In the genomic region with DNA sequence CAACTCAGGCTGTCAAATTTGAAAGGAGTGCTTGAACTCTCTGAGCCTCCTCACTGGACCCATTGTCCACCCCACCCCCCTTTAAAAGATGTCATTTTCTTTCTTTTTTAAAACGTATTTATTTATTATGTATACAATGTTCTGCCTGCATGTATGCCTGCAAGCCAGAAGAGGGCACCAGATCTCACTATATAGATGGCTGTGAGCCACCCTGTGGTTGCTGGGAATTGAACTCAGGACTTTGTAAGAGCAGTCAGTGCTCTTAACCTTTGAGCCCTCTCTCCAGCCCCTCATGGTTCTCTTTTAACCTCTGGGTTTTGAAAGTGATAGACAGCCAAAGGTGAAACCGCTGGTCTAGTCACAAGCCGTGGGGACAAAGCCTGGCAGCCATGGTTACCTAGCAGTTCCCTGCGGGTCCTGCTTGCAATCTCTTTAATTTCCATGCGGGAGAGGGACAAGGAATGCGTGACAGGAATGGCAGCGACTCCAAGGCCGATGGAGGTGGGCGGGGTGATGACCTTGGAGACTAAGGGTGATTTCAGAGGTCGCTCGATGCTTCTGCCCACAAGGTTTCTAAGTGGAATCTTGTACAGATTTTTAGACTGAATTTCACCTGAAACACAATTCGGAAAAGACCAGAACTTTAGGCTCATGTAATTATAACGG, we compare ENCODE assay signal across 11 mouse cellular contexts. TPM values are rescaled to one million over a fixed set of nuclear protein-coding genes. Genes with fewer than 3 reads are reported as not detected.
A peak's percentile ranks its signal among the peaks of the same experiment; 100 is the strongest.
DNase-seq lines count a peak whose midpoint lies in the region; ATAC-seq and TF ChIP-seq lines count a peak whose summit lies in the region.
"Had no signal": no experiment of that assay in that cellular context is flagged by ENCODE, and none has a peak within 500 bp of the region (broad histone marks: within the 10 kb centered on the region; RNA-seq: fewer than 3 reads in every experiment).

No protein-coding gene starts in this region.

- CTCF ChIA-PET in Patski (lab: Charles Lee), result no interaction called here

- in situ Hi-C loops in Patski (cut with MboI; ENCODE audit: low pct_unique_long_range_greater_than_20kb), result loop anchor here (25.0 kb wide), 1 partner anchor 397 kb away; no protein-coding TSS in a partner anchor

- DNase-seq in forebrain, embryonic 14.5 days (ENCODE audit: low spot score), result peak; percentile 35
- DNase-seq in midbrain, embryonic 14.5 days, result peak; percentile 59
- DNase-seq in midbrain, embryonic 11.5 days (ENCODE audit: low spot score, missing footprints), result no peak
- DNase-seq in Patski (ENCODE audit: low read depth, low spot score), result no peak
- DNase-seq in cerebellum, adult 8-10 months, result no peak
- no peak for DNase-seq in right cerebral cortex, postnatal 36 days (ENCODE audit: low spot score in 2 of 2)
- DNase-seq: heart, postnatal 4 days had no signal

- WGBS in forebrain, embryonic 14.5 days, result 63% methylated on average over 13 of the region's 13 CpGs
- 65% methylated on average over 13 of the region's 13 CpGs for WGBS in forebrain, embryonic 15.5 days
- 48% methylated on average over 13 of the region's 13 CpGs for WGBS in midbrain, embryonic 14.5 days
- 52% methylated on average over 13 of the region's 13 CpGs for WGBS in midbrain, embryonic 11.5 days
- WGBS in small intestine, adult 2 months, result 61% methylated on average over 13 of the region's 13 CpGs

- no peak for ATAC-seq in forebrain, embryonic 14.5 days
- ATAC-seq in forebrain, embryonic 15.5 days (replicated peaks), result no peak
- ATAC-seq in midbrain, embryonic 14.5 days (ENCODE audit: low FRiP score, low TSS enrichment), result no peak
- ATAC-seq in midbrain, embryonic 11.5 days (ENCODE audit: low FRiP score), result no peak
- no peak for ATAC-seq in Patski
- ATAC-seq: forebrain, embryonic 13.5 days had no signal

- H3K4me1 ChIP-seq in forebrain, embryonic 14.5 days (ENCODE audit: control insufficient read depth, insufficient read depth, low read length), result no peaks in the 10 kb centered on the region
- H3K4me1 ChIP-seq in forebrain, embryonic 15.5 days, result no peaks in the 10 kb centered on the region
- no peaks in the 10 kb centered on the region for H3K4me1 ChIP-seq in midbrain, embryonic 14.5 days (ENCODE audit: control insufficient read depth, insufficient read depth, low read length)
- H3K4me1 ChIP-seq in midbrain, embryonic 11.5 days (ENCODE audit: control insufficient read depth, insufficient read depth, low read length), result no peaks in the 10 kb centered on the region
- H3K4me1 ChIP-seq in small intestine, adult 2 months (ENCODE audit: control insufficient read depth, insufficient read depth, insufficient read length, low read length), result no peaks in the 10 kb centered on the region
- H3K4me1 ChIP-seq: forebrain, embryonic 13.5 days had no signal

- H3K27ac ChIP-seq in forebrain, embryonic 14.5 days (ENCODE audit: low read depth, low read length), result no peak overlapping the region
- no peak overlapping the region for H3K27ac ChIP-seq in forebrain, embryonic 15.5 days (replicated peaks)
- H3K27ac ChIP-seq in midbrain, embryonic 14.5 days (replicated peaks; ENCODE audit: low read depth, low read length), result no peak overlapping the region
- no peak overlapping the region for H3K27ac ChIP-seq in midbrain, embryonic 11.5 days (ENCODE audit: low read depth, low read length)
- no peak overlapping the region for H3K27ac ChIP-seq in small intestine, adult 2 months (ENCODE audit: insufficient read depth, low read depth, low read length)
- H3K27ac ChIP-seq: forebrain, embryonic 13.5 days; midbrain, embryonic 10.5 days had no signal

- POLR2A ChIA-PET in Patski (lab: Charles Lee), result no interaction called here

- no peak overlapping the region for H3K4me3 ChIP-seq in forebrain, embryonic 14.5 days (ENCODE audit: low read depth, low read length)
- no peak overlapping the region for H3K4me3 ChIP-seq in forebrain, embryonic 15.5 days
- H3K4me3 ChIP-seq in midbrain, embryonic 14.5 days (replicated peaks; ENCODE audit: low read depth, low read length), result no peak overlapping the region
- no peak overlapping the region for H3K4me3 ChIP-seq in midbrain, embryonic 11.5 days (ENCODE audit: low read depth, low read length)
- H3K4me3 ChIP-seq in small intestine, adult 2 months (ENCODE audit: low read depth, low read length), result no peak overlapping the region
- H3K4me3 ChIP-seq: forebrain, embryonic 13.5 days; midbrain, embryonic 10.5 days had no signal

- no peaks in the 10 kb centered on the region for H3K27me3 ChIP-seq in forebrain, embryonic 14.5 days (replicated peaks; ENCODE audit: control insufficient read depth, insufficient read depth, low read length)
- H3K27me3 ChIP-seq in forebrain, embryonic 15.5 days, result no peaks in the 10 kb centered on the region
- H3K27me3 ChIP-seq in midbrain, embryonic 14.5 days (ENCODE audit: control insufficient read depth, insufficient read depth, low read length), result no peaks in the 10 kb centered on the region
- H3K27me3 ChIP-seq in midbrain, embryonic 11.5 days (ENCODE audit: control insufficient read depth, insufficient read depth, low read length), result no peaks in the 10 kb centered on the region
- H3K27me3 ChIP-seq in Patski, result no peaks in the 10 kb centered on the region
- H3K27me3 ChIP-seq in small intestine, adult 2 months (ENCODE audit: control insufficient read depth, insufficient read depth, low read length), result no peaks in the 10 kb centered on the region
- H3K27me3 ChIP-seq: forebrain, embryonic 13.5 days had no signal

- H3K36me3 ChIP-seq in forebrain, embryonic 14.5 days (ENCODE audit: control insufficient read depth, insufficient read depth, low read length), result no peaks in the 10 kb centered on the region
- H3K36me3 ChIP-seq in forebrain, embryonic 15.5 days, result no peaks in the 10 kb centered on the region
- H3K36me3 ChIP-seq in midbrain, embryonic 14.5 days (ENCODE audit: control insufficient read depth, insufficient read depth, low read length), result 0 out of 2 replicates have a peak, but pooled peaks cover 2% of the 10 kb centered on the region
- no peaks in the 10 kb centered on the region for H3K36me3 ChIP-seq in midbrain, embryonic 11.5 days (ENCODE audit: control insufficient read depth, insufficient read depth, low read length)
- no peaks in the 10 kb centered on the region for H3K36me3 ChIP-seq in small intestine, adult 2 months (ENCODE audit: control insufficient read depth, insufficient read depth, low read length)
- H3K36me3 ChIP-seq: midbrain, embryonic 10.5 days had no signal

- no peak for TF ChIP-seq POLR2A in small intestine, adult 2 months (IDR thresholded peaks at IDR 0.05; ENCODE audit: low read depth, low read length)

- no peak overlapping the region for H3K9ac ChIP-seq in forebrain, embryonic 14.5 days (ENCODE audit: low read length)
- H3K9ac ChIP-seq in forebrain, embryonic 15.5 days (replicated peaks), result no peak overlapping the region
- no peak overlapping the region for H3K9ac ChIP-seq in midbrain, embryonic 14.5 days (replicated peaks; ENCODE audit: low read length)
- no peak overlapping the region for H3K9ac ChIP-seq in midbrain, embryonic 11.5 days (ENCODE audit: low read length)
- H3K9ac ChIP-seq: forebrain, embryonic 13.5 days had no signal

- no peak overlapping the region for H3K4me2 ChIP-seq in forebrain, embryonic 14.5 days (ENCODE audit: low read length)
- no peak overlapping the region for H3K4me2 ChIP-seq in forebrain, embryonic 15.5 days (replicated peaks)
- H3K4me2 ChIP-seq in midbrain, embryonic 14.5 days (ENCODE audit: low read length), result no peak overlapping the region
- H3K4me2 ChIP-seq in midbrain, embryonic 11.5 days, result no peak overlapping the region
- H3K4me2 ChIP-seq: forebrain, embryonic 13.5 days had no signal

- no peaks in the 10 kb centered on the region for H3K9me3 ChIP-seq in forebrain, embryonic 14.5 days (replicated peaks; ENCODE audit: control insufficient read depth, low read length)
- H3K9me3 ChIP-seq in forebrain, embryonic 15.5 days, result no peaks in the 10 kb centered on the region
- no peaks in the 10 kb centered on the region for H3K9me3 ChIP-seq in midbrain, embryonic 14.5 days (ENCODE audit: control insufficient read depth, low read length)
- no peaks in the 10 kb centered on the region for H3K9me3 ChIP-seq in midbrain, embryonic 11.5 days (ENCODE audit: control insufficient read depth, low read length)
- H3K9me3 ChIP-seq: forebrain, embryonic 13.5 days; midbrain, embryonic 10.5 days had no signal

- peak; percentile 74 for TF ChIP-seq CTCF in Patski (IDR thresholded peaks at IDR 0.05)
- TF ChIP-seq CTCF in small intestine, adult 2 months (IDR thresholded peaks at IDR 0.05; ENCODE audit: extremely low read depth, insufficient read length, insufficient replicate concordance, low read depth, low read length), result peak; percentile 26; the same call in 1 of the 2 replicates

RNA-seq across cellular contexts. Expression of a gene that starts 8.4 kb away (rescaled TPM):
- 11.2 TPM in 2 replicates for polyA plus RNA-seq in forebrain, embryonic 14.5 days (2014; fragmentation: Nextera tagmentation; extraction: Ambion mirVana)
- 20.9 and 21.3 TPM in 2 replicates for polyA plus RNA-seq in forebrain, embryonic 15.5 days (2015; fragmentation: Nextera tagmentation; extraction: Ambion mirVana)
- polyA plus RNA-seq in midbrain, embryonic 14.5 days (2014; fragmentation: Nextera tagmentation; extraction: Ambion mirVana), result 16.0 and 18.2 TPM in 2 replicates
- polyA plus RNA-seq in midbrain, embryonic 11.5 days (2014; fragmentation: Nextera tagmentation; extraction: Ambion mirVana), result 8.4 and 9.5 TPM in 2 replicates
- polyA plus RNA-seq in Patski (2021), result 21.5 TPM
- 16.6 and 46.7 TPM in 2 replicates for polyA plus RNA-seq in small intestine, adult 2 months (2012; rRNA removed)

RNA-seq across cellular contexts. Expression of a gene that starts 28.9 kb away (rescaled TPM):
- 13.6 and 15.7 TPM in 2 replicates for polyA plus RNA-seq in forebrain, embryonic 14.5 days (2014; fragmentation: Nextera tagmentation; extraction: Ambion mirVana)
- polyA plus RNA-seq in forebrain, embryonic 15.5 days (2015; fragmentation: Nextera tagmentation; extraction: Ambion mirVana), result 16.7 and 17.8 TPM in 2 replicates
- 19.8 and 20.2 TPM in 2 replicates for polyA plus RNA-seq in midbrain, embryonic 14.5 days (2014; fragmentation: Nextera tagmentation; extraction: Ambion mirVana)
- polyA plus RNA-seq in midbrain, embryonic 11.5 days (2014; fragmentation: Nextera tagmentation; extraction: Ambion mirVana), result 9.2 and 9.3 TPM in 2 replicates
- 29.3 TPM for polyA plus RNA-seq in Patski (2021)
- 6.4 and 12.0 TPM in 2 replicates for polyA plus RNA-seq in small intestine, adult 2 months (2012; rRNA removed)

RNA-seq across cellular contexts. Expression of a gene that starts 28.9 kb away (rescaled TPM):
- polyA plus RNA-seq in forebrain, embryonic 14.5 days (2014; fragmentation: Nextera tagmentation; extraction: Ambion mirVana), result 94.3 and 128 TPM in 2 replicates
- 96.9 and 99.7 TPM in 2 replicates for polyA plus RNA-seq in forebrain, embryonic 15.5 days (2015; fragmentation: Nextera tagmentation; extraction: Ambion mirVana)
- 105 and 110 TPM in 2 replicates for polyA plus RNA-seq in midbrain, embryonic 14.5 days (2014; fragmentation: Nextera tagmentation; extraction: Ambion mirVana)
- polyA plus RNA-seq in midbrain, embryonic 11.5 days (2014; fragmentation: Nextera tagmentation; extraction: Ambion mirVana), result 129 and 155 TPM in 2 replicates
- polyA plus RNA-seq in Patski (2021), result 52.5 TPM
- polyA plus RNA-seq in small intestine, adult 2 months (2012; rRNA removed), result 80.3 and 161 TPM in 2 replicates

Comparison
In these comparisons a context has a peak if more than half of its experiments do, and no peak if none do; other contexts are left out.
1. DNase-seq: peak in forebrain, embryonic 14.5 days (single experiment) and midbrain, embryonic 14.5 days (single experiment); none in midbrain, embryonic 11.5 days (single experiment), Patski (single experiment), cerebellum, adult 8-10 months (single experiment) and right cerebral cortex, postnatal 36 days (0 of 2).